Mouse (Mus musculus) thymus, postnatal 10 days (tissue): ENCODE results near the gene Cnih3.

Experiments
- DNase-seq, 2 experiments: peaks; one replicate each; pipeline ENCODE4 v3.0.0; 2021; ENCODE audit warnings: low spot score in 2 of 2

Gene Cnih3

GRCm38 (mm10) chr1:181353200-181354097 lies 1.0 kb downstream of the Cnih3 start:
- no peak for DNase-seq

GRCm38 (mm10) chr1:181355683-181356082 lies 3.3 kb downstream of the Cnih3 start:
- no peak for DNase-seq

- DNase-seq: no peak
Measured at GRCm38 (mm10) chr1:181357870-181358269, 5.4 kb downstream of the Cnih3 start.

- DNase-seq: no peak
Measured at GRCm38 (mm10) chr1:181358526-181358925, 6.1 kb downstream of the Cnih3 start.

GRCm38 (mm10) chr1:181360732-181361131 lies 8.3 kb downstream of the Cnih3 start:
- DNase-seq: no peak

- DNase-seq: no peak
Measured at GRCm38 (mm10) chr1:181364025-181364424, 11.6 kb downstream of the Cnih3 start.

GRCm38 (mm10) chr1:181365376-181365775 lies 12.9 kb downstream of the Cnih3 start:
- DNase-seq: no peak

GRCm38 (mm10) chr1:181368789-181369570 lies 16.6 kb downstream of the Cnih3 start:
- no peak for DNase-seq

- DNase-seq: no peak
Measured at GRCm38 (mm10) chr1:181370370-181370769, 17.9 kb downstream of the Cnih3 start.

- no peak for DNase-seq
Measured at GRCm38 (mm10) chr1:181371226-181371625, 18.8 kb downstream of the Cnih3 start.

- no peak for DNase-seq
Measured at GRCm38 (mm10) chr1:181372306-181372705, 19.9 kb downstream of the Cnih3 start.

GRCm38 (mm10) chr1:181374627-181375374 lies 22.4 kb downstream of the Cnih3 start:
- DNase-seq: no peak

- no peak for DNase-seq
Measured at GRCm38 (mm10) chr1:181376431-181376830, 24.0 kb downstream of the Cnih3 start.

GRCm38 (mm10) chr1:181379664-181380063 lies 27.2 kb downstream of the Cnih3 start:
- DNase-seq: peak; percentile 33 to 56

GRCm38 (mm10) chr1:181381410-181382010 lies 29.1 kb downstream of the Cnih3 start:
- DNase-seq: no peak

GRCm38 (mm10) chr1:181389264-181389663 lies 36.8 kb downstream of the Cnih3 start:
- DNase-seq: no peak

GRCm38 (mm10) chr1:181392489-181392888 lies 40.1 kb downstream of the Cnih3 start:
- DNase-seq: no peak

GRCm38 (mm10) chr1:181393250-181394149 lies 41.1 kb downstream of the Cnih3 start:
- DNase-seq: no peak

- no peak for DNase-seq
Measured at GRCm38 (mm10) chr1:181395234-181395828, 42.9 kb downstream of the Cnih3 start.

GRCm38 (mm10) chr1:181399179-181399578 lies 46.8 kb downstream of the Cnih3 start:
- DNase-seq: no peak
